Mouse (Mus musculus) layer of hippocampus, adult 18-20 months (tissue): ENCODE results near the gene Fam122b. TPM values are rescaled to one million over a fixed set of nuclear protein-coding genes. Genes with fewer than 3 reads are reported as not detected.
"Not testable (repeated sequence)": the region's sequence is repeated elsewhere in the genome, so short reads cannot be mapped to it uniquely, and the experiment has no call there.

Source experiments
- DNase-seq, 2 experiments: peaks; one replicate each; pipeline ENCODE4 v3.0.0; 2022; ENCODE audit warnings: low spot score in 2 of 2
- long read RNA-seq: library from polyadenylated mRNA; stranded (forward); transcript quantifications from one replicate; pipeline ENCODE4 v2.0.0, GENCODE M21; 2021
- total RNA-seq, 2 experiments: library from RNA; stranded (reverse); gene quantifications; 2 replicates each; pipeline ENCODE4 v1.2.3; 2021

Fam122b gene
- total RNA-seq = 1 to 10 TPM; 2.6 to 3.4 TPM
- long read RNA-seq, full-length matches to known transcripts = 5 of 5 reads
- long read RNA-seq, partial matches to known transcripts = 0 of 5 reads
- long read RNA-seq, other reads (novel, unspliced or antisense) = 0 of 5 reads

- peak; percentile 81 to 90 for DNase-seq
Observed at GRCm38 (mm10) chrX:53269289-53270062, at the start of gene Fam122b. Fam122b (minus strand) TSS chrX:53269805.

GRCm38 (mm10) chrX:53287924-53288323 lies 18.3 kb upstream of the Fam122b start:
- DNase-seq = no peak

GRCm38 (mm10) chrX:53273124-53273523 lies 3.5 kb upstream of the Fam122b start, which contains the start of gene Fam122c:
Fam122c (plus strand) TSS chrX:53273424.
- no peak for DNase-seq

- not testable (repeated sequence) for DNase-seq
Observed at GRCm38 (mm10) chrX:53271628-53272027, 2.0 kb upstream of the Fam122b start.

- DNase-seq = no peak
Observed at GRCm38 (mm10) chrX:53270063-53270432, 443 bp upstream of the Fam122b start.

GRCm38 (mm10) chrX:53268856-53269255 lies 749 bp downstream of the Fam122b start:
- peak; percentile 15 to 24 for DNase-seq

- DNase-seq = no peak
Observed at GRCm38 (mm10) chrX:53266186-53266585, 3.4 kb downstream of the Fam122b start.

- no peak for DNase-seq
Observed at GRCm38 (mm10) chrX:53255195-53255594, 14.4 kb downstream of the Fam122b start.

- no peak for DNase-seq
Observed at GRCm38 (mm10) chrX:53240011-53240410, 29.6 kb downstream of the Fam122b start, which contains the start of gene Plac1. Plac1 (minus strand) TSS chrX:53240111.

- DNase-seq = no peak
Observed at GRCm38 (mm10) chrX:53237971-53238370, 31.6 kb downstream of the Fam122b start.

GRCm38 (mm10) chrX:53236404-53236803 lies 33.2 kb downstream of the Fam122b start:
- no peak for DNase-seq

- no peak for DNase-seq
Observed at GRCm38 (mm10) chrX:53233689-53234088, 35.9 kb downstream of the Fam122b start.

- peak in 1 of 2 experiments; percentile 33 for DNase-seq
Observed at GRCm38 (mm10) chrX:53231965-53232364, 37.6 kb downstream of the Fam122b start.

- no peak for DNase-seq
Observed at GRCm38 (mm10) chrX:53224353-53224944, 45.2 kb downstream of the Fam122b start.

GRCm38 (mm10) chrX:53220855-53221254 lies 48.8 kb downstream of the Fam122b start:
- no peak for DNase-seq

GRCm38 (mm10) chrX:53214557-53215229 lies 54.9 kb downstream of the Fam122b start:
- no peak for DNase-seq

GRCm38 (mm10) chrX:53213838-53214237 lies 55.8 kb downstream of the Fam122b start:
- no peak for DNase-seq

- DNase-seq = no peak
Observed at GRCm38 (mm10) chrX:53212485-53212884, 57.1 kb downstream of the Fam122b start.

GRCm38 (mm10) chrX:53211756-53212483 lies 57.7 kb downstream of the Fam122b start:
- DNase-seq = no peak

GRCm38 (mm10) chrX:53209431-53209830 lies 60.2 kb downstream of the Fam122b start:
- DNase-seq = no peak

- DNase-seq = no peak
Observed at GRCm38 (mm10) chrX:53204690-53205311, 64.8 kb downstream of the Fam122b start.
